Mouse (Mus musculus) gastrocnemius, postnatal 25 days (tissue): ENCODE results near the gene Olfr572. TPM values are rescaled to one million over a fixed set of nuclear protein-coding genes. Genes with fewer than 3 reads are reported as not detected.

ENCODE experiments used
- DNase-seq: peaks from one replicate; pipeline ENCODE4 v3.0.0; 2022
- long read RNA-seq, 2 experiments: library from polyadenylated mRNA; stranded (forward); transcript quantifications; one replicate each; pipeline ENCODE4 v2.0.0; 2021
- total RNA-seq, 2 experiments: library from RNA; stranded (reverse); gene quantifications; 1 replicate in 1 of 2; 2 replicates in 1 of 2; pipeline ENCODE4 v1.2.3; 2021

Gene Olfr572
- total RNA-seq = not detected
- long read RNA-seq, experiment 1 = 0 reads
- long read RNA-seq, experiment 2 = 0 reads

GRCm38 (mm10) chr7:102924109-102924508 is at the start of gene Olfr572:
TSS of gene Olfr572 (plus strand) at chr7:102924409.
- DNase-seq = no peak

- DNase-seq = no peak
These were observed 47.4 kb upstream of the Olfr572 start, which contains the start of gene Olfr568 for GRCm38 (mm10) chr7:102876822-102877221. TSS of gene Olfr568 (plus strand) at chr7:102877122.

GRCm38 (mm10) chr7:102890782-102891181 is 33.4 kb upstream of the Olfr572 start, which contains the start of gene Olfr569:
TSS of gene Olfr569 (minus strand) at chr7:102890882.
- DNase-seq = no peak

GRCm38 (mm10) chr7:102915261-102915660 is 8.9 kb upstream of the Olfr572 start:
- DNase-seq = no peak

- no peak for DNase-seq
These were observed 7.8 kb upstream of the Olfr572 start for GRCm38 (mm10) chr7:102916405-102916804.

GRCm38 (mm10) chr7:102917032-102917875 is 7.0 kb upstream of the Olfr572 start, which contains the start of gene Olfr571:
TSS of gene Olfr571 (minus strand) at chr7:102917536.
- no peak for DNase-seq

GRCm38 (mm10) chr7:102919632-102920031 is 4.6 kb upstream of the Olfr572 start:
- no peak for DNase-seq

- DNase-seq = no peak
These were observed 2.9 kb downstream of the Olfr572 start for GRCm38 (mm10) chr7:102927105-102927504.

GRCm38 (mm10) chr7:102942475-102942874 is 18.3 kb downstream of the Olfr572 start, which contains the start of gene Olfr573-ps1:
TSS of gene Olfr573-ps1 (minus strand) at chr7:102942575.
- no peak for DNase-seq

- DNase-seq = no peak
These were observed 19.2 kb downstream of the Olfr572 start for GRCm38 (mm10) chr7:102943417-102943816.

- no peak for DNase-seq
These were observed 24.0 kb downstream of the Olfr572 start, which contains the start of gene Olfr574 for GRCm38 (mm10) chr7:102948167-102948566. TSS of gene Olfr574 (plus strand) at chr7:102948467.

- DNase-seq = no peak
These were observed 26.5 kb downstream of the Olfr572 start for GRCm38 (mm10) chr7:102950732-102951131.

GRCm38 (mm10) chr7:102958137-102958536 is 33.9 kb downstream of the Olfr572 start:
- no peak for DNase-seq

- no peak for DNase-seq
These were observed 34.4 kb downstream of the Olfr572 start, which contains the start of gene Olfr575 for GRCm38 (mm10) chr7:102958593-102958992. TSS of gene Olfr575 (minus strand) at chr7:102958775.

GRCm38 (mm10) chr7:102962360-102962759 is 38.2 kb downstream of the Olfr572 start, which contains the start of gene Olfr576:
TSS of gene Olfr576 (plus strand) at chr7:102962660.
- no peak for DNase-seq

GRCm38 (mm10) chr7:102974399-102974798 is 50.2 kb downstream of the Olfr572 start:
- DNase-seq = no peak

- no peak for DNase-seq
These were observed 51.6 kb downstream of the Olfr572 start, which contains the start of gene Olfr577 for GRCm38 (mm10) chr7:102975843-102976242. TSS of gene Olfr577 (minus strand) at chr7:102975943.

Other genes starting within 250 kb of the Olfr572 start
- 1 to 10 TPM; 4.0 to 4.1 TPM for gene Trim68, start 237.1 kb upstream of the Olfr572 start, total RNA-seq
- not detected for gene Olfr557, start 228.5 kb upstream of the Olfr572 start, total RNA-seq
- gene Olfr558, start 222.2 kb upstream of the Olfr572 start, total RNA-seq = 1 to 10 TPM; 1.4 to 1.8 TPM
- gene Olfr33, start 205.3 kb upstream of the Olfr572 start, total RNA-seq = under 1 TPM in 1 of 2 experiments, not detected in 1; 0.31 TPM
- not detected for gene Olfr559, start 196.9 kb upstream of the Olfr572 start, total RNA-seq
- not detected for gene Olfr560, start 165.0 kb upstream of the Olfr572 start, total RNA-seq
- gene Olfr78, start 164.9 kb upstream of the Olfr572 start, total RNA-seq = under 1 TPM; 0.31 to 0.56 TPM
- not detected for gene Olfr561, start 153.2 kb upstream of the Olfr572 start, total RNA-seq
- not detected for gene Olfr564, start 120.9 kb upstream of the Olfr572 start, total RNA-seq
- not detected for gene Olfr566, start 65.6 kb upstream of the Olfr572 start, total RNA-seq
- not detected for gene Olfr568, start 47.3 kb upstream of the Olfr572 start, total RNA-seq
- not detected for gene Olfr569, start 33.5 kb upstream of the Olfr572 start, total RNA-seq
- not detected for gene Olfr570, start 29.8 kb upstream of the Olfr572 start, total RNA-seq
- not detected for gene Olfr571, start 6.9 kb upstream of the Olfr572 start, total RNA-seq
- gene Olfr573-ps1, start 18.2 kb downstream of the Olfr572 start, total RNA-seq = not detected
- gene Olfr574, start 24.1 kb downstream of the Olfr572 start, total RNA-seq = not detected
- gene Olfr575, start 34.4 kb downstream of the Olfr572 start, total RNA-seq = not detected
- gene Olfr576, start 38.3 kb downstream of the Olfr572 start, total RNA-seq = not detected
- not detected for gene Olfr577, start 51.5 kb downstream of the Olfr572 start, total RNA-seq
- not detected for gene Olfr578, start 64.9 kb downstream of the Olfr572 start, total RNA-seq
- gene Olfr582, start 113.6 kb downstream of the Olfr572 start, total RNA-seq = not detected
- not detected for gene Olfr583, start 126.9 kb downstream of the Olfr572 start, total RNA-seq
- not detected for gene Olfr584, start 157.5 kb downstream of the Olfr572 start, total RNA-seq
- not detected for gene Olfr585, start 173.3 kb downstream of the Olfr572 start, total RNA-seq
- gene Olfr586, start 201.2 kb downstream of the Olfr572 start, total RNA-seq = not detected
- gene Olfr588-ps1, start 216.5 kb downstream of the Olfr572 start, total RNA-seq = not detected
- gene Olfr589, start 231.9 kb downstream of the Olfr572 start, total RNA-seq = not detected